Mouse (Mus musculus): ENCODE data around the gene Olfr71. TPM values are rescaled to one million over a fixed set of nuclear protein-coding genes. Genes with fewer than 3 reads are reported as not detected.

The Olfr71 gene
- not detected in 2 replicates for polyA plus RNA-seq (2012)

DNA sequence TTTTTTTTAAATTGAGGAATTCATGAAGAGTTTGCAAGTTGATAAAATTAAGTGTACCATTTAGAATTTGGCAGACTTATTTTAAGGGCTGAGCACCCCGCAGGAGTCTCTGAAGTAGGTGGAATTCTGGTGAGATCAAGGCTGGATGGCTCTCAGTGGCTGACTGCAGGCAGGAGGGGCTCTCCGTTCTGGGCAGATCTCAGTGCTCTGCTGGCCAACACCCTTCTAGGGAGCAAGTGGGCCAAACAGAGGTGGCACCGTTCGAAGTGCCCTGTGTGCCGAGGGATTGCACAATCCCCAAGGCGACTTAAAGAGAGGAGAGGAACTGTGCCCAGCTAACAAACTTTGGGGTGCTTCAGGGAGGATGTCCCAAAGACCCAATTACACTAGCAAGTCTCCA lies at the start of gene Olfr71:
Olfr71 (minus strand) TSS at position 387 of the 400 bp plus-strand sequence.

DNA sequence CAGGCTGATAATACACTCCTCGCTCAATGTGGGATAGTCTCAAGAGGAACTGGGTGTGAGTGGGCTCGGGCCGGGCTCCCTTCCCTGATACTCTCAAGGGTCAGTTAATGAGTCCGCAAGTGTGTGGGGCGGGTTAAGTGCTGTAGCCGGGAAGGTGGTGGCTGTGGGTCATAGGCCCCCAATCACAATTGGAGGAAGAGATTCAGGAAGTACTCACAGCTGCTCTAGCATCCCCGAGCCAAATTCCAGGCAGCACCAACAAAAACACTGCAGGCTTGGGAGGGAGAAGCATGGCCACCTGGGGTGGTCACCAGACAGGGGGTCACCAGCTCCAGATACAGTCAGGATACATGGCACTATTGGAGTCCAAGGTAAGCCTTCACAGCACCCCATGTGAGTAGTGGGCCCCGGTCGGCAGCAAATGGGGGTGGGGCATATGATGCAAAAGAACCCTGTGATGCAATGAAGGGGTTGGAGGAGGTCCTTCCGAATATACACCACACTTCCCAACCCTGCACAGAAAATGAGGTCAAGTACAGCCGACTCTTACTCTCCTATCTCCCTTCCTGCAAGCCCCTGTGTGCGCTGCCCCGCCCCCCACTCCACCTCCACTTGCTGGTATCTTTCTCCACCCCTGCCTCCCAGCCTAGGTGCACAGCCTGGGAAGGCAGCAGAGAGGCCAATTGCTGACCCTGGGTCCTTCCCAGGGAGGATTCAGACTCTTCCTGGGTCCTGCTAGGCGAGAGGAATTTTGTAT lies 19.9 kb upstream of the Olfr71 start, which contains the start of gene Spaar:
Spaar (plus strand) TSS at position 241 of the 757 bp plus-strand sequence.

DNA sequence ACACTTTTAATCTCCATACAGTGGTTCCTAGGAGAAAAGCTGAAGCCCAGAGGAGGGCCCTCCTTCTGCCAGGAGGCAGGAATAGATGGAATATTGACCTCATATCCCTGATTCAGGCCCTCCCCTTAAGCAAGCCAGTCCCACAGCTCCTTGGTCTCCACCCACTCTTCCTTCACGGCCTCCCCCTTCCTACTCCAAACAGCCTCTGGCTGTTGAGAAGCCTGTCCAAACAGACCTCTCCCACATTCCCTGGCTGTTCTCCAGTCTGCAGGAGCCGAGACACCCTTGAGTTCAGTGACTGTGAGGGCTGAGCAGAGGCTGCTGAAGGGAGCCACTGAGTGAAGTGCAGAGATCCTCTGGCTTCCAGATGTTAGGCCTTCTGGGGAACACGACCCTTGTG lies 16.9 kb upstream of the Olfr71 start, which contains the start of gene Hrct1:
Hrct1 (plus strand) TSS at position 194 of the 400 bp plus-strand sequence.

DNA sequence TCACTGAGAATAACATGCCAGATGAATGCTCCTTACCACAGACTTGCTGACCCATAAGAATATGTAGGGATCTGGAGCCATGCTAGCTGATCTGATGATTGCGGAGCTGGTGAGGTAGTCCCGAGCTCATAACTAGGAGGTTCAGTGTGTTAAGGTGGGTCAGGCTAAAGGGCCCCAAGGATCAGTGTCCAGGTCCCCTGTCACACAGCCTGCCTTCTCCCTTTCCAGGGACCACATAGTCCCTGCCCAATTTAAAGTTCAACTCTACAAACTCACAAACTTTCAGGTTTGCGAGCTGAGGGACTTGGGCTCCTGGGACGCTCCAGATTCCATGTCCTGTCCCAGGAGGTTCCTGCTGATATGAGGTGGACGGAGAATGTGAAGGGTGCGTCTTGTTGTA lies 9.3 kb downstream of the Olfr71 start, which contains the start of gene Olfr70:
Olfr70 (minus strand) TSS at position 101 of the 400 bp plus-strand sequence.

DNA sequence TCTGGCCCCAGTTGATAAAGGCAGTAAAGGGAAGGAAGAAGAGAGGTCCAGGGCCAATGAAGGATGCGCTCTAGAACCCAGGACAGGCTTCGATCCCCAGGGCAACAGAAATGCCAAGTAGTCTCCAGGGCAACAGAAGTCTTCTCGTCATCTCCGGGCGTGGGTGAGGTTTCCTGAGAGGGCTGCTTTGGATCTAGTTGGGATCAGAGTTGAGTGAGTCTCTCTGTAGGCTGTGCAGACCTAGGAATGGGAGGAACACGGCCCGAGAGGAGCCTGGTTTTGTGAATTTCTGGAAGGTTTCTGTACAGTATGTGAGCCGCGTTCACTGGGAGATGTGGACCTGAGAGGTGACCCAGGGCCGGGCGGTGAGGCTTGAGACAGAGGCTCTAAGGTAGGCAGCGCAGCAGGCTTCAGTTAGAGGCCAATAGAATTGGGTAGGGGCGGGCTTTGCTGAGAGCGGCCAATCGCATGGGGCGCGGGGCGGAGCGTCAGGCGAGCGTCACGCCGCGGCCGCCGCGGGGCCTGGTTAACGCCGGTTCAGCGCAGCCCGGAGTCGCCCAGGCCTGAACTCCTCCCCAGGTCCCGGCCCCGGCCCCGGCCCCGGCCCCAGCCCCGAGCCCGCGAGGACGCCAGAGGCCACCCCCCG lies 41.1 kb downstream of the Olfr71 start, which contains the start of the genes Tmem8b and Fam221b:
Tmem8b (plus strand) TSS at position 190 of the 646 bp plus-strand sequence.
Fam221b (minus strand) TSS at position 364 of the 646 bp plus-strand sequence.

DNA sequence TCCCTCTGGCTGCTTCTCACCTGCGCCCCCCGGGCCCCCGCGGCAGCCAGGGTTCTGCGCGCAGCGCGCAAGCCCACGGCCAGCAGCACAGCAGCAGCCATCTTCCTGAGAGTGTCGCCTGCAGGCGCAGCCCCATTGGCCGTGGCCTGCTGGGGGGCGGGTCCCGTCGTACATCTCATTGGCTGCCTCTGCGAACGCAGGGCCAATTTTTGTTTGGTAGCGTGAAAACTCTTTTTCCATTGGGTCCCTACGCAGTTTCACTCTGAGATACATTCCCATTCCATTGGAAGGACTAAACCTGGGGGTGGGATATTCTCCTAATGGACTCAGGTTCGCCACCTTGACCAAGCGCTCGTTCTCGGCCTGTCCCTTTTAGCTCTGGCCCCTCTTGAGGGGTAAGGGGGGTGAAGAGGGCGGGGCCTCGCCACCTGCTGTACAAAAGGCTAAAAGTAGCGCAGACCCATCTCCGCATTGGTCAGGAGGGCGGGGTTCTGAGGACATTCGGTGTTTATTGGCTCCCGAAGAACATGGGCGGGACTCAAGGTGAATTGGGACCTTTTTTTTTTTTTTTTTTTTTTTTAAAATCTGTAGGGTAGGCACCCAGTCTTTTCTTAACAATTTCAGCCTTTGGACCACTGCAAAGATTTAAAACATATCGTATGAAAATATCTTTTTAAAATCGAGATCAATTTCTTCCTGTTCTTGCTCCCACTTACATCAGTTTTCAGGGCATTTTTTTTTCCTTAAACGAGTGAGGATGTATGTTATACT lies 53.5 kb downstream of the Olfr71 start, which contains the start of gene Hint2:
Hint2 (minus strand) TSS at position 128 of the 771 bp plus-strand sequence.

Other genes with a start within 250 kb of the Olfr71 start
- 0.63 and 1.5 TPM in 2 replicates for gene Sit1, start 226.5 kb downstream of the Olfr71 start, polyA plus RNA-seq (2012)
- 89.2 and 116 TPM in 2 replicates for gene Ccdc107, start 217.4 kb downstream of the Olfr71 start, polyA plus RNA-seq (2012)
- gene Arhgef39, start 210.6 kb downstream of the Olfr71 start, polyA plus RNA-seq (2012): 24.6 and 38.5 TPM in 2 replicates
- gene Car9, start 203.3 kb downstream of the Olfr71 start, polyA plus RNA-seq (2012): 6.6 and 7.2 TPM in 2 replicates
- gene Tpm2, start 186.5 kb downstream of the Olfr71 start, polyA plus RNA-seq (2012): 4.0 and 10.1 TPM in 2 replicates
- gene Creb3, start 147.9 kb downstream of the Olfr71 start, polyA plus RNA-seq (2012): 2.3 and 3.2 TPM in 2 replicates
- gene Tln1, start 147.6 kb downstream of the Olfr71 start, polyA plus RNA-seq (2012): 173 and 201 TPM in 2 replicates
- 59.2 and 71.3 TPM in 2 replicates for gene Rgp1, start 131.5 kb downstream of the Olfr71 start, polyA plus RNA-seq (2012)
- gene Gba2, start 131.4 kb downstream of the Olfr71 start, polyA plus RNA-seq (2012): 11.5 and 13.7 TPM in 2 replicates
- not detected in 2 replicates for gene Msmp, start 125.8 kb downstream of the Olfr71 start, polyA plus RNA-seq (2012)
- gene Npr2, start 78.3 kb downstream of the Olfr71 start, polyA plus RNA-seq (2012): 2.0 and 2.3 TPM in 2 replicates
- 0.26 and 0.36 TPM in 2 replicates for gene Spag8, start 56.7 kb downstream of the Olfr71 start, polyA plus RNA-seq (2012)
- gene Hint2, start 53.8 kb downstream of the Olfr71 start, polyA plus RNA-seq (2012): 44.6 and 61.0 TPM in 2 replicates
- gene Tmem8b, start 41.3 kb downstream of the Olfr71 start, polyA plus RNA-seq (2012): 4.2 and 6.7 TPM in 2 replicates
- gene Fam221b, start 41.1 kb downstream of the Olfr71 start, polyA plus RNA-seq (2012): 0.07 and 0.22 TPM in 2 replicates
- not detected in 2 replicates for gene Olfr70, start 9.4 kb downstream of the Olfr71 start, polyA plus RNA-seq (2012)
- gene Hrct1, start 16.9 kb upstream of the Olfr71 start, polyA plus RNA-seq (2012): not detected in 2 replicates
- gene Spaar, start 19.8 kb upstream of the Olfr71 start, polyA plus RNA-seq (2012): 0.03 TPM in 1 of 2 replicates, not detected in the other
- gene Olfr159, start 60.8 kb upstream of the Olfr71 start, polyA plus RNA-seq (2012): not detected in 2 replicates
- not detected in 2 replicates for gene Olfr156, start 113.6 kb upstream of the Olfr71 start, polyA plus RNA-seq (2012)
- not detected in 2 replicates for gene Olfr157, start 129.9 kb upstream of the Olfr71 start, polyA plus RNA-seq (2012)
- gene Olfr155, start 141.3 kb upstream of the Olfr71 start, polyA plus RNA-seq (2012): not detected in 2 replicates
- gene Reck, start 165.3 kb upstream of the Olfr71 start, polyA plus RNA-seq (2012): 0.53 and 1.00 TPM in 2 replicates
- gene Glipr2, start 247.1 kb upstream of the Olfr71 start, polyA plus RNA-seq (2012): 12.7 and 16.1 TPM in 2 replicates